Mouse (Mus musculus): ENCODE data around the gene Rrbp1.
A peak's percentile ranks its signal among the peaks of the same experiment; 100 is the strongest.

DNA sequence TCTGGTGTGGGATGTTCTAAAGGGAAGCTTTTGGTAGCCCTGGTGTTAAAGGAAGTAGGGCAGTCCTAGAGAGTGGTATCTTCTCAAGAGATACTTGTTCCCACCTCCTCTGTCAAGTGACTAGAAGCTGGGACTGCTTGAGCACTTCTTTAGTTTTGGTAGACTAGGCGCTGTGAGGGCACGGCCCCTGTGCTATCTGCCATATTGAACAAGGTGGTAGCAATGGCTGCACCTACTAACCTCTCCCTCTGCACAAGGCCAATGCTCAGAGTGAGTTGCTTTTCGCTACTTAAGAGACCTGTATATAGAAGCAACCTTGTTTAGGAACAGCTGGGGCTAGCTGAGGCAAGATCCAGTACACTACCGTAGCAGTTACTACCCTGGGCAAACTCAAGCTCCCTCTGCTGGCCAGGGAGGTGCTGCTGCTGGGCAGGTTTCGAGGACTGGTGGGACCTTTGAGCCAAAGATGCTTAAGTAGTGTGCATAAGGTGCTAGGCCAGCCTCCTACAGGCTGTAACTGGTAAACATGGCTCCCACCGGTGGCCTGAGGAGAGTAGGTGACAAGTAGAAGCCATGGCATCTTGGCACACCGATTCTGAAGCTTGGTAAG is 65.5 kb downstream of the Rrbp1 start:
- TF ChIP-seq CTCF (IDR thresholded peaks at IDR 0.05; ENCODE audit: extremely low read depth, insufficient read depth, insufficient read length, insufficient replicate concordance), result peak; percentile 48; the same call in 1 of the 2 replicates
- no peak for TF ChIP-seq POLR2A (IDR thresholded peaks at IDR 0.05; ENCODE audit: low read depth, low read length)

Data from spleen, adult 2 months (tissue).